Mouse (Mus musculus) thymus, postnatal 14 days (tissue): ENCODE data around the gene Psenen.

ENCODE experiments used
- DNase-seq: peaks from one replicate; pipeline ENCODE4 v3.0.0; 2021

Gene Psenen

GRCm38 (mm10) chr7:30553021-30553589, 10.3 kb downstream of the Psenen start:
- peak; percentile 56 for DNase-seq

- DNase-seq, result peak; percentile 96
Observed at GRCm38 (mm10) chr7:30552102-30553020, 11.1 kb downstream of the Psenen start, which contains the start of the genes Hspb6 and Proser3. TSS of gene Hspb6 (plus strand) at chr7:30552178. TSS of gene Proser3 (minus strand) at chr7:30552299.

- peak; percentile 66 for DNase-seq
Observed at GRCm38 (mm10) chr7:30551445-30552101, 11.9 kb downstream of the Psenen start.

GRCm38 (mm10) chr7:30550603-30551002, 12.8 kb downstream of the Psenen start:
- no peak for DNase-seq

GRCm38 (mm10) chr7:30549880-30550279, 13.5 kb downstream of the Psenen start:
- no peak for DNase-seq

- DNase-seq, result no peak
Observed at GRCm38 (mm10) chr7:30544327-30544726, 19.1 kb downstream of the Psenen start.

- no peak for DNase-seq
Observed at GRCm38 (mm10) chr7:30540572-30540971, 22.9 kb downstream of the Psenen start.

- peak; percentile 98 for DNase-seq
Observed at GRCm38 (mm10) chr7:30534633-30535577, 28.5 kb downstream of the Psenen start, which contains the start of gene Arhgap33. TSS of gene Arhgap33 (minus strand) at chr7:30535060.

- DNase-seq, result no peak
Observed at GRCm38 (mm10) chr7:30533941-30534632, 29.3 kb downstream of the Psenen start.

- no peak for DNase-seq
Observed at GRCm38 (mm10) chr7:30532931-30533330, 30.5 kb downstream of the Psenen start.

GRCm38 (mm10) chr7:30531291-30531815, 32.1 kb downstream of the Psenen start:
- DNase-seq, result no peak

GRCm38 (mm10) chr7:30526981-30527380, 36.4 kb downstream of the Psenen start:
- no peak for DNase-seq

- no peak for DNase-seq
Observed at GRCm38 (mm10) chr7:30526399-30526798, 37.0 kb downstream of the Psenen start.

- no peak for DNase-seq
Observed at GRCm38 (mm10) chr7:30525954-30526353, 37.5 kb downstream of the Psenen start.

GRCm38 (mm10) chr7:30524487-30524886, 38.9 kb downstream of the Psenen start:
- no peak for DNase-seq

GRCm38 (mm10) chr7:30522871-30523270, 40.6 kb downstream of the Psenen start:
- DNase-seq, result no peak

GRCm38 (mm10) chr7:30520856-30521255, 42.6 kb downstream of the Psenen start:
- DNase-seq, result no peak

GRCm38 (mm10) chr7:30520396-30520795, 43.0 kb downstream of the Psenen start:
- DNase-seq, result no peak

- no peak for DNase-seq
Observed at GRCm38 (mm10) chr7:30518325-30518724, 45.1 kb downstream of the Psenen start.

- DNase-seq, result no peak
Observed at GRCm38 (mm10) chr7:30515003-30515760, 48.2 kb downstream of the Psenen start.
